Mouse (Mus musculus): ENCODE measurements around the gene Wdr62. TPM values are rescaled to one million over a fixed set of nuclear protein-coding genes. Genes with fewer than 3 reads are reported as not detected.
"Not testable (repeated sequence)": the region's sequence is repeated elsewhere in the genome, so short reads cannot be mapped to it uniquely, and the experiment has no call there.

The Wdr62 gene
- total and polyA plus RNA-seq, 2 experiments from 2014 or later: 2.7 to 3.2 TPM

- TF ChIP-seq CTCF (IDR thresholded peaks at IDR 0.05; ENCODE audit: low read depth): peak; percentile 80
- WGBS: 7% methylated on average over 2 of the region's 2 CpGs
- no peak overlapping the region for H3K4me3 ChIP-seq (ENCODE audit: low read depth, low read length)
- H3K9me3 ChIP-seq (ENCODE audit: low read length): no peaks in the 10 kb centered on the region
- no peaks in the 10 kb centered on the region for H3K36me3 ChIP-seq (ENCODE audit: insufficient read depth)
- no peaks in the 10 kb centered on the region for H3K4me1 ChIP-seq (ENCODE audit: insufficient read depth)
- no peak overlapping the region for H3K9ac ChIP-seq
- no peaks in the 10 kb centered on the region for H3K27me3 ChIP-seq (ENCODE audit: insufficient read depth, low read length)
- H3K4me2 ChIP-seq (ENCODE audit: low read depth): no peak overlapping the region
- H3K27ac ChIP-seq (ENCODE audit: low read depth, low read length): no peak overlapping the region
- DNase-seq: peak; percentile 52
- no peak for ATAC-seq
These were observed 74.8 kb downstream of the Wdr62 start for GRCm38 (mm10) chr7:30205383-30205782.

GRCm38 (mm10) chr7:30204380-30204779 lies 75.8 kb downstream of the Wdr62 start:
- no peak for DNase-seq
- no peak overlapping the region for H3K27ac ChIP-seq (ENCODE audit: low read depth, low read length)
- WGBS: 19% methylated on average over 8 of the region's 8 CpGs

GRCm38 (mm10) chr7:30202895-30203690 lies 77.1 kb downstream of the Wdr62 start:
- Histone ChIP-seq H3K27me3 (ENCODE audit: insufficient read depth, low read length) (no peaks in the 10 kb centered on the region), H3K4me2 (ENCODE audit: low read depth) (no peak overlapping the region), H3K9ac (no peak overlapping the region), H3K4me3 (ENCODE audit: low read depth, low read length) (no peak overlapping the region), H3K9me3 (ENCODE audit: low read length) (no peaks in the 10 kb centered on the region), H3K27ac (ENCODE audit: low read depth, low read length) (no peak overlapping the region), H3K36me3 (ENCODE audit: insufficient read depth) (no peaks in the 10 kb centered on the region), H3K4me1 (ENCODE audit: insufficient read depth) (no peaks in the 10 kb centered on the region)
- 87% methylated on average over 11 of the region's 11 CpGs for WGBS
- no peak for TF ChIP-seq CTCF (IDR thresholded peaks at IDR 0.05; ENCODE audit: low read depth)
- ATAC-seq: no peak
- no peak for DNase-seq

More at GRCm38 (mm10) chr7:30204380-30204779, 75.8 kb downstream of the Wdr62 start:
- H3K36me3 ChIP-seq (ENCODE audit: insufficient read depth): no peaks in the 10 kb centered on the region
- no peak overlapping the region for H3K9ac ChIP-seq
- H3K4me2 ChIP-seq (ENCODE audit: low read depth): no peak overlapping the region
- H3K27me3 ChIP-seq (ENCODE audit: insufficient read depth, low read length): no peaks in the 10 kb centered on the region
- H3K4me3 ChIP-seq (ENCODE audit: low read depth, low read length): no peak overlapping the region
- H3K9me3 ChIP-seq (ENCODE audit: low read length): no peaks in the 10 kb centered on the region
- 0 out of 2 replicates have a peak, but pooled peaks have one; percentile 25 for ATAC-seq
- no peaks in the 10 kb centered on the region for H3K4me1 ChIP-seq (ENCODE audit: insufficient read depth)
- no peak for TF ChIP-seq CTCF (IDR thresholded peaks at IDR 0.05; ENCODE audit: low read depth)

- not testable (repeated sequence) for ATAC-seq; H3K36me3 ChIP-seq (ENCODE audit: insufficient read depth); H3K9ac ChIP-seq; H3K4me2 ChIP-seq (ENCODE audit: low read depth); H3K9me3 ChIP-seq (ENCODE audit: low read length); H3K4me1 ChIP-seq (ENCODE audit: insufficient read depth); H3K4me3 ChIP-seq (ENCODE audit: low read depth, low read length); H3K27ac ChIP-seq (ENCODE audit: low read depth, low read length); H3K27me3 ChIP-seq (ENCODE audit: insufficient read depth, low read length); DNase-seq
- WGBS: 89% methylated on average over 5 of the region's 5 CpGs
These were observed 79.6 kb downstream of the Wdr62 start for GRCm38 (mm10) chr7:30200661-30201060.

GRCm38 (mm10) chr7:30200200-30200599 lies 80.0 kb downstream of the Wdr62 start:
- DNase-seq: no peak
- no peaks in the 10 kb centered on the region for H3K9me3 ChIP-seq (ENCODE audit: low read length)
- no peaks in the 10 kb centered on the region for H3K27me3 ChIP-seq (ENCODE audit: insufficient read depth, low read length)
- no peak overlapping the region for H3K27ac ChIP-seq (ENCODE audit: low read depth, low read length)
- H3K9ac ChIP-seq: no peak overlapping the region
- no peak overlapping the region for H3K4me2 ChIP-seq (ENCODE audit: low read depth)
- WGBS: 76% methylated on average over 5 of the region's 5 CpGs
- peaks cover 3% of the 10 kb centered on the region; the same call in 1 of the 2 replicates for H3K4me1 ChIP-seq (ENCODE audit: insufficient read depth)
- H3K4me3 ChIP-seq (ENCODE audit: low read depth, low read length): no peak overlapping the region
- ATAC-seq: no peak
- TF ChIP-seq CTCF (IDR thresholded peaks at IDR 0.05; ENCODE audit: low read depth): no peak
- H3K36me3 ChIP-seq (ENCODE audit: insufficient read depth): no peaks in the 10 kb centered on the region

- DNase-seq (no peak), ATAC-seq (no peak)
- H3K36me3 ChIP-seq (ENCODE audit: insufficient read depth): no peaks in the 10 kb centered on the region
- H3K4me1 ChIP-seq (ENCODE audit: insufficient read depth): peaks cover 5% of the 10 kb centered on the region; the same call in 1 of the 2 replicates
- no peaks in the 10 kb centered on the region for H3K9me3 ChIP-seq (ENCODE audit: low read length)
- 78% methylated on average over 18 of the region's 18 CpGs for WGBS
- TF ChIP-seq CTCF (IDR thresholded peaks at IDR 0.05; ENCODE audit: low read depth): no peak
- no peak overlapping the region for H3K27ac ChIP-seq (ENCODE audit: low read depth, low read length)
- no peak overlapping the region for H3K4me3 ChIP-seq (ENCODE audit: low read depth, low read length)
- H3K4me2 ChIP-seq (ENCODE audit: low read depth): no peak overlapping the region
- H3K9ac ChIP-seq: no peak overlapping the region
- H3K27me3 ChIP-seq (ENCODE audit: insufficient read depth, low read length): no peaks in the 10 kb centered on the region
These were observed 80.6 kb downstream of the Wdr62 start for GRCm38 (mm10) chr7:30199498-30200139.

GRCm38 (mm10) chr7:30198481-30198971 lies 81.7 kb downstream of the Wdr62 start, which contains the start of gene Capns1:
Gene Capns1 (minus strand): TSS chr7:30198811.
- 1% methylated on average over 8 of the region's 8 CpGs for WGBS
- H3K9me3 ChIP-seq (ENCODE audit: low read length): no peaks in the 10 kb centered on the region
- peak within 1 kb of the TSS; percentile 10; the same call in 1 of the 2 replicates for H3K9ac ChIP-seq
- H3K27me3 ChIP-seq (ENCODE audit: insufficient read depth, low read length): no peaks in the 10 kb centered on the region
- ATAC-seq (peak; percentile 58), DNase-seq (peak; percentile 88)
- peaks cover 5% of the 10 kb centered on the region; the same call in 1 of the 2 replicates for H3K4me1 ChIP-seq (ENCODE audit: insufficient read depth)
- H3K36me3 ChIP-seq (ENCODE audit: insufficient read depth): no peaks in the 10 kb centered on the region
- peak within 1 kb of the TSS; percentile 37 for H3K4me2 ChIP-seq (ENCODE audit: low read depth)
- H3K4me3 ChIP-seq (ENCODE audit: low read depth, low read length): peak within 1 kb of the TSS; percentile 27
- H3K27ac ChIP-seq (ENCODE audit: low read depth, low read length): peak within 1 kb of the TSS; percentile 31; the same call in 1 of the 2 replicates
- TF ChIP-seq CTCF (IDR thresholded peaks at IDR 0.05; ENCODE audit: low read depth): peak; percentile 92
